Mouse (Mus musculus) spleen, adult 18-20 months (tissue): ENCODE results near the gene Pus1.

ENCODE experiments used
- DNase-seq, 2 experiments: peaks; one replicate each; pipeline ENCODE4 v3.0.0; 2022; ENCODE audit warnings: mixed read lengths in 2 of 2

The Pus1 gene

DNA sequence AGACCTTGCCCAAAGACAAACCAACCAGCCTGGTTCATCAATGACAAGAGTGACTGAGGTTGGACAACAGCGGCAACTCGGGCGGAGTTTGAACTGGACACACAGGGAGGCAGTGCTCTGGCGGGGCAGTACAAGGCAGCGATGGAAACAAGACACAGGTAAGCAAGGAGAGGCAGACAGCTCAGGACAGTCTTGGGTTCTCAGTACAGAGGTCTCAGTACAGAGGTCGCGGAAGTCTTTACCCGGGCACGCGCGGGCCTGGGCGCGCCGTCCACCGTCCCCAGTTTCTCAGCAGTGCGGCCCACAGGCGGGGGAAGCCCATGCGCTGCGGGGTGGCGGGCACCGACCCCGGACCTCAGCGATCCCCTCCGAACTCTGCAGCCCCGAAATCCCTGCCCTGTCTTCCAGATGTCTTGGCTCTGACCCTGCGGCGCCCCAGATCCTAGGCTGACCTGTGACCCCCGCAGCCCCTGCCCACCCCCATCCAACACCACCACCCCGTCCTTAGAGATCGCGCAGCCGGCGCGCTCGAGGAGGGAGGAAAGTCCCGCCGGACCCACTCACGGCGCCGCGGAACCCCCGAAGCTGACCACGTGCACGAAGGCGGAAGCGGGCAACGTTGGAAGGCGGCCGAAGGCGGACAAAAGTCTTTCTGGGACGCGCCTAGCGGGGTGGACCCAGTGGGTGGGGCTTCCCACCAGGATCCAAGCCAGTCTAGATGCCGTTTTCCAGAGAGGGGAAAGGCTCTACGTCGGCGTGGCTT lies at the start of gene Pus1:
Gene Pus1, minus strand, starts transcription at position 662 of the 763 bp plus-strand sequence.
- DNase-seq, result peak; percentile 80 to 92

GRCm38 (mm10) chr5:110827576-110827975 lies 47.1 kb upstream of the Pus1 start:
- no peak for DNase-seq

GRCm38 (mm10) chr5:110826781-110827495 lies 46.5 kb upstream of the Pus1 start:
- no peak for DNase-seq

- no peak for DNase-seq
These were observed 44.0 kb upstream of the Pus1 start for GRCm38 (mm10) chr5:110824421-110824820.

DNA sequence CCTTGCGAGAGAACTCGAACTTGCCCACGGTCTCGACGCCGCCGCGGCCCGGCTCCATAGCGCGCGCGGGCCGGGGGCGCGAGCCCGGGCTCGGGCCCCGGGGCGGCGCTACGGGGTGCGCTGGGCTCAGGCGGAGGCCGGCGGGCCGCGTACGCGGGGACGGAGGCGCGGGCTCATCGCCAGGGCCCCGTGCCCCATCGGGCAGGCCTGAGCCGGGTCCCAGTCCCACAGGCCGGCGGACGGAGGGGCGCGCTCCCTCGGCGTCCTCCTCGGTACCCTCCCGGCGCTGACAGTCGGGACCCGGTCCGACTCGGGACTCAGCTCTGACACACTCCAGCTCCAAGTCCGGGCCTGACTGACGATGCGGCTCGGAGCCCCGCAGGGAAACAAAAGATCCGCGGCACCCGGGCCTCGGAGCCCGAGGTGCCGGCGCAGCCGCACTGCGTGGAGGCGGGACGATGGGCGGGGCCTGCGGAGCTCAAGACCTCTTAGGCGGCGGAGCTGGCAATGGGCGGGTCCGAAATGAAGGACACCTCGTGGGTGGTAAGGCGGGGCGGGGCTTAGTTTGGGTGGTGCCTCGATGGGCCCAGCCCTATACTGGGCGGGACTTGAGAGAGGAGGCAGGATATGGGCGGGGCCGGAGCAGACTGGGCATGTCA lies 29.3 kb upstream of the Pus1 start, which contains the start of gene Ulk1:
Gene Ulk1, minus strand, starts transcription at position 431 of the 659 bp plus-strand sequence.
- DNase-seq, result peak; percentile 100

DNA sequence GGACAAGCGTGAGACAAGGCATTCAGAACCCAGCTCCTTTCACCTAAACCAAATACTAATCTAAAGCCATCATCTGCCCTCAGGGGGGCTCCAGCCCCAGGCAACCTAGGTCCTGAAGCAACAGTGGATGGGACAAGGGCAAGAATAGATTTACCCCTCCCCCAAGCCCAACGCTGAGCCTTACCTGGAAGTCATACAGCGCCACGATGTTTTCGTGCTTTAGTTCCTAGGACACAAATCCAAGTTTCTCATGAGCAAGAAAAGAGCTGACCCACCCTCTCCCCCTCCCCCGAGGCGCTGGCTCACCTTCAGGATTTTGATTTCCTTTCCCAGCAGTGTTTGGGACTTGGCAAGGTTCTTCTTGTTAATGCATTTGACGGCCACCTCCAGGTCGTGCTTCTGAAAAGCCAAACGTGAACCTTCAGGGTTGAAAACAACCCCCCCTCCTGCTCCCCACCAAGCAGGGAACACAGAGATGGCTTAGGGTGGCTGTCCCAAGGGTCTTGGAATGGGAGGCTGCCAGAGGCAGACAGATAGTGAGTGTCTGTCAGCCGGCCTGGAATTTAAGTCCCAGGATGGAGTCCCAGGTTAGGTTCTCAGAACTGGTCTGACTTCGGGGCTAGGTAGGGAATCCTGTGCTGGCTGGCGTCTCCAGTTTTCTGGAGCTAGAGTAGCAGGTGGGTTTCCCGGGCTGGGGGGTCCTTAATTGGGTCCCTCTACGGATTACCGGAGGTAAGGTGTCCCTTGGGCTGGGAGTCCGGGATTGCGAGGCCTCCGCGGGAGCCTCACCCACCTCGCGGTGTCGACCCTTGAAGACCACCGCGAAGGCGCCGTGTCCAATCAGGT lies 28.6 kb upstream of the Pus1 start:
- no peak for DNase-seq

- DNase-seq, result peak; percentile 59 to 66
These were observed 27.7 kb upstream of the Pus1 start for GRCm38 (mm10) chr5:110808061-110808631.

DNA sequence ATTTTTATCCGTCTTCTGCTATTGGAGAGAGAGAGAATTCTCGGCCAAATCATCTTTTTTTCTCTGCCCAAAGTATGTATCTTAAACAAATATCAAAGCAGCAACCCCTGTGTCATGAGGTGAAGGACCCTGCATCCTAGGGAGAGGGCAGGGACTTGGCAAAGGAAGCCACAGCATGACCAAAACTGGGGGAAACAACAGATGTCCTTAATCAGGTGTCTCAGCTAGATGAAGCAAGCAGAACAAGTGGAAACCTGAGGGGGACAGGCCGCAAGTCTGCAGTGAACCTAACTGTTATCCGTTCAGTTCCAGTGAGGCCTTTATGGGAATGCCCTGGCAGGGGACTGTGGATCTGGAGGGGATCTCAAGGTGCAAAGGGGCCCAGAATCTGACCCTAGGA lies 27.0 kb upstream of the Pus1 start:
- DNase-seq, result no peak

DNA sequence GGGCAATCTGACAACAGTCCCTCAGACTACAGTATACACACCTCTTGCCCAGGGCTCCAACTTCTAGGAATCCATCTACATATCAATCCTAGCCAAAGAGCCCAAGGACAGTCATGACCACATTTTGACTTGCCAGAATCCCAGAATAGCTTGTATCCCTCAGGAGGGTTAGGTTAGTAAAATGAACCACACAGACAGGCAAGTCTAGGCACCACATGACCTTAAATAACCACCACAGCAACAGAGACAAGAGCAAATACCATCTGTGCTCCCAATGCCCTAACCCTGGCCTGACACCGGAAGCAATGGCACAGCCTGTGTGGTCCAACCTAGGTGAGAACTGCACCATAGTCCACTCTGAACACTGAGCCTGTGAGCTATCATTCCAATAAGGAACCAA lies 26.2 kb upstream of the Pus1 start:
- no peak for DNase-seq

DNA sequence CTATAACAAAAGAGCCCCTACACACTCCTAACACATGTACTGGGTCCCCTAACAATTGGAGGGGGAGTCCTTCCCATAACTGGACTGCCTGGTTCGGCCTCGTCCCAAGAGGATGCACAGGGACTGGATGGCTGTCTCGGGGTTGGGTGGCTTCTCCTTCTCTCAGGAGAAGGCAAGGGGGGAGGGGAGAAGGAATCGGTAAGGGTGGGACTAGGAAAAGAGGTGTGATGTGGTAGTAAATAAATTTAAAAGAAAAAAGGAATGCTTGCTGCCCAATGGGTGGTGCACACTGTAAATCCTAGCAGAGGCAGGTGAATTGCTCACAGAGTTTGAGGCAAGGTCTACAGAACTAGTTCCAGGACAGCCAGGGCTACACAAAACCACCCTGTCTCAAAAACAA lies 25.7 kb upstream of the Pus1 start:
- DNase-seq, result no peak

- DNase-seq, result no peak
These were observed 23.7 kb upstream of the Pus1 start for GRCm38 (mm10) chr5:110804012-110804743.

DNA sequence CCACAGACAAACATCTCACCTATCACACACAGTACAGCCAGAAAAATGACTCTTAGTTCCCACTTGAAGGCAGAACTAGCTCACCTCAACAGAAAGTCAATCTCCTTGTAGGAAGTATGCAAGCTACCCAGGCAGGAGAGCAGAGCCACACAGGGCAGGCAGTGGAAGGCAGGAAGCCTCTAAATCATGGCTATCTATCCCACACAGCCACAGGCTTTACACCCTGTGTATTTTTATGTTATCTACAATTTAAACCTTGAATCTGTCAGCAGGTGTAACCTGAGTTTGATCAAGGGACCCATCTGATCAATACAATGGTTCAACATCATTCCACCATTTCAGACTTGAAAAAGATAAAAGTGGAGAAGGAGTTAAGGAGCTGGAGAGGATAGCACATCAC lies 22.4 kb upstream of the Pus1 start:
- DNase-seq, result no peak

- DNase-seq, result no peak
These were observed 21.7 kb upstream of the Pus1 start for GRCm38 (mm10) chr5:110802186-110802585.

DNA sequence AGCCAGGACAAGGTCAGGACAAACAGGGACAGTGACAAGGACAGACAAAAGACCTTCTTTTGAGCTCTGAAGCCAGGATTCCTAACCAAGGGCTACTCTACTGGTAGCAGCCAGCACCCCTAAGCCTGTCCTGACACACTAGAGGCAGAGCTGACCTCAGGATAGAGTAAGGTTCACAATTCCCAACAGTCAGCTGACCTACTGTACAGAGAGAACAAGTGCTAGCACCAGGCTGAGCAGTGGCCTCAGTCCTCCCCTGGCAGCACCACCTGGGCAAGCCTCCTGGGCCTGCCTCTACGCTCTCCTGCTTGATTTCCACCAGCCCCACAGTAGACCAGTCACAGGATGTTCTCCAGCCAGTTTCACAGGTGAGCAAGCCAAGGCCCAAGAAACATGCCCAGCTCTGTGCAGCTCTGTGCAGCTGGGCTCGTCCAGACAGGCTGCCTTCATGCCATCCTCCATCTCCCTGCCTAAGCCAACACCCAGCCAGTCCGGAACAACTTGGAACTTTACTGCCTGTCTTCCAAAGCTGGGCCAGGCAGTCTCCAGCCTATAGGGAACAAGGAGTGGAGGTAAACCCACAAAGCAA lies 20.7 kb upstream of the Pus1 start:
- no peak for DNase-seq

GRCm38 (mm10) chr5:110797696-110798095 lies 17.2 kb upstream of the Pus1 start:
- no peak for DNase-seq

- no peak for DNase-seq
These were observed 13.9 kb upstream of the Pus1 start for GRCm38 (mm10) chr5:110794363-110794762.

GRCm38 (mm10) chr5:110788684-110789083 lies 8.2 kb upstream of the Pus1 start:
- DNase-seq, result peak in 1 of 2 experiments; percentile 32

DNA sequence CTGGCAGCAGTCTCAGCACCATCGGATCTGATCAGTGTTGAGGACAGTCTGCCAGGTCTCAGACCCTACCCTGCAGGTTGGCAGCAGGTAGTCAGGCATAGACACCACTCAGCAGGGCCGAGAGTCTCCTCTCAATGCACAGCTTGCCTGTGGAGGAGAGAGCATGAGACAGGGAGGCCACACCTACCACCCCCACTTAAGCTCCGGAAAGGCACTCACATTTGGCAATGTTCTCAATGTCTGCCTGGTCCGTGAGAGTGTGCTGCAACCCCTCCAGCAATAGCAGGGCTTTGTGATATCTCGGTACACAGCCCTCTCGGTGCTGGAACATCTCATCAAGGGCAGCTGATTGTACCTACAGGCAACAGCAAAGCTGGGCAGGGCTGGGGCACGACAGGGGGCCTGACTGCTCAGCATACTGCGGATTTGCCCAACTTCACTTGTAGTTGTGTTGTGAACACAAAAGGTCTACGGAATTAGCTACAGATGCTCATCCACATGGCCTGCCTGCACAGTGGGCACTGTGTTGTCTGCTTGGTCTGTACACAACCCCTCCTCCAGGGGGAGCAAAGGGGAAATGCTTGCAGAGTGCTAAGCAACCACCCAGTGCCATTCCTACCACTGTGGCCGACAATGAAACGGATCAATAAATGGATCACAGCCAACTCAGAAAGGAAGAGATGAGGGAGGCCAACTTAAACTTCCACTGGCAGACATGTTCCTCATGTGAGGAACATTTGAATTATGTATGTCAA lies 5.8 kb upstream of the Pus1 start:
- no peak for DNase-seq

- no peak for DNase-seq
These were observed 2.7 kb upstream of the Pus1 start for GRCm38 (mm10) chr5:110783150-110783549.

- no peak for DNase-seq
These were observed 1.2 kb upstream of the Pus1 start for GRCm38 (mm10) chr5:110781529-110782238.
